Mouse (Mus musculus) urinary bladder, adult 18-20 months (tissue): ENCODE results near the gene Mmp20.

Source experiments
- DNase-seq, 2 experiments: peaks; one replicate each; pipeline ENCODE4 v3.0.0; 2022; ENCODE audit warnings: low spot score in 2 of 2, mixed read lengths in 2 of 2

Gene Mmp20

DNA sequence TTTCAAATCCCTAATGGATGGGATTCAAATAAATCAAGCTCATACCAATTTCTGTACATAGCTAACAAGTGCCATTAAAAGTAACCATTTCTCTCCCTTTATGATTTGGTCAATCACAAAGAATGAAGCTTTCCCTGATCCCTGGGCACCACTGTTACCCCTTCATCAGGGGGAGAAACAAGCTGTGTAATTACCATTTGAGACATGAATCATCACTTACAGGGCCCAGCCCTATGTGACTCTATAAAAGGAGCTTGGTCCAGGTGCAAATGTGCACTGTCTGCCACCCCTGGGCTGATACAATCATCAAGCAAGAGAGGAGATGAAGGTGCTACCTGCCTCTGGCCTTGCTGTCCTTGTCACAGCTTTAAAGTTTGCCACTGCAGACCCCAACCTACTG lies at the start of gene Mmp20:
Gene Mmp20, plus strand, starts transcription at position 301 of the 400 bp plus-strand sequence.
- no peak for DNase-seq

DNA sequence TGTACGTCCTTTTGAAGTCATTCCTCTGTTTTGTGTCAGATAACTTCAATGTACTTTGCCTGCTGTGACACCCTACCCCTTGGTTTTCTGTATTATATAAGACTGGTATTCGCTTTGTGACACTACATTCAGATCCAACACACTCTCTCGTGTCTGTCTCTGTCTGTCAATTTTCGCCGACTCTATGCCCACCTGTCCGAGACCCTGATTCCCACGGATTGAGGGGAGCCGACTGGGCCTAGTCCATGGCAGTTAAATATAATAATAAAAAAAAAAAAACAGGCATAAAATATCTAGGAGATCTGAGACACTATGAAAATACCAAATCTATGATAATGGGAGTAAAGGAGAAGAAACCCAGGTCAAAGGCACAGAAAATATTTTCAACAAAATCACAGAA lies 38.0 kb upstream of the Mmp20 start:
- DNase-seq: no peak

DNA sequence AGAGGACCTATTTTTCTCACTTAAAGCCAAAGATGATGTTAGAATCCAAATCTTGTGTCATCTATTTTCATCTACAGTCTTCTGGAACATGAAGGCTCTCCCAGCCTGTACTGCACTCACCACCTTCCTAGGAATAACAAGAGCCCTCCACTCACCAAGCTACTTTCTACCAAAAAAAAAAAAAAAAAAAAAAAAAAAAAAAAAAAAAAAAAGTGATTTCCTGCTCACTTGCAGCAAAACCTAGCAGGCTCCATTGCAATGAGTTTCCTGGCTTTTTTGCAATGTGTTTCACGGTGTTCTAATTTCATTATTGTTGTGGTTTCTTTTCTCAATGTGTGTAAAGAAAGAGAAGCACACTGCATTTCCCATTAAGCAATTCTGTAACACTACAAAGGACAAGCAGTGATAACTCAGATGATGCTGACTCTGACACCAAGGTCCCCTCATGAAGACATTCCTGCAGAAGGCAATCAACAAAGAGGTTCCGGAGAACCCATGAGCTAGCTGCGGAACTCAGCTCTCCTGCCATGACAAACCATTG lies 34.7 kb upstream of the Mmp20 start:
- no peak for DNase-seq

DNA sequence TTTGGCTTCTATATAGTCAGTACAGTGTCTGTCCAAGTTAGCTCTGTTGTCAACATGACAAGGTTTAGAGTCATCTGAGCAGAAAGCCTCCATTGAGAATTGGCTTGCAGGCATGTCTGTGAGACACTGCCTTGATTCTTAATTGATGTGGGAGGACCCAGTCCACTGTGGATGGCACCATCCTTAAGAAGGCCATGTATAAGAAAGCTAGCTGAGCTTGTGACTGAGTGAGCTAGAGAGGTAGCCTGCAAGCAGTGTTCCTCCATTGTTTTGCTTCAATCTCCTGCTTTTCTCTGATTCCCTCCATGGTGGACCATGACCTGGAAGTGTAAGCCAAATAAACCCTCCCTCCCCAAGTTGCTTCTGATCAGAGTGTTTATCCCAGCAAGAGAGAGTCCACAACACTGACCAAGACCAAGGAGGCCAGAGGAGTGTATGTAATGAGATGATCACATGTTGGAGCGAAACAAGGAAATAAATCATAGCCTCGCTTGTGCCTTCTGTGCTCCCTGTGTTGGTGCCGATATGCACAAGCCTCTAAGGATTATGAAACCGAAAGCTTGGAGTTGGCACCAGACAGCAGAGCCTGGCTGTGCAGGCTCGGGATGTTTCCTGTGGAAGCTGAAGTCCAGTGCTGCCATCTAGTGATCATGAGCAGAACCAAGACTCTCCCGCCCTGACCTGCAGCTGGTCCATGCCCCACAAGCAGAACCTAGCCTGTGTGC lies 33.1 kb upstream of the Mmp20 start:
- DNase-seq: peak; percentile 31 to 78

DNA sequence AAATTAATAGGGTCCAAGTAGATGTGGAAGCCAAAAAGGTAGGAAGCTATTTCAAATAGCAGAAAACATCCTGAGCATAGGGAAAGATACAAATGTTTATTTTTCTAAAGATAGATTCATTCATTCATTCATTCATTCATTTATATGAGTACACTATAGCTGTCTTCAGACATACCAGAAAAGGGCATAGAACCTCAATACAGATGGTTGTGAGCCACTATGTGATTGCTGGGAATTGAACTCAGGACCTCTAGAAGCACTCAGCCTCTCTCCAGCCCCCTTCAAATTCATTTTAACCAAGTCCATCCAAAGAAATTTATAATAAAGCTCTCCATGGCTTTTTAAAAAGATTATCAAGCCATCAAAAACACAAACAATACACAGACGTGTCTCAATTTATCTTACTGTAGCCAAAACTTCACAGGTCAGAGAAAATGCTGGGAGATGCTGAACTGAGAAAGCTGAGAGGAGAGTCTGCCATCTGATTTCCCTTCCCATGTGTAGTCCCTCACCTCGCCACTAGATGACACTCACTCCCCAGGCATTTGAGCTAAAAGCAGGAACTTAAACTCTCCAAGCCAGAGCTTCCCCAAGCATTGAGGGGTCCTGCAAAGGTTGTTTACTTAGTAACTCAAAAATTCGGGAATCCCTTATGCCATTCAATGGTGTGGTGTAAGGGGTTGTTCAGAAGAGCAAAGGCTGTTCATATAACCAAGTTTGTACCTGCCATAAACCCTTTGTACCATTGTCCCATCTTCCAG lies 24.9 kb upstream of the Mmp20 start:
- peak; percentile 24 to 57 for DNase-seq

DNA sequence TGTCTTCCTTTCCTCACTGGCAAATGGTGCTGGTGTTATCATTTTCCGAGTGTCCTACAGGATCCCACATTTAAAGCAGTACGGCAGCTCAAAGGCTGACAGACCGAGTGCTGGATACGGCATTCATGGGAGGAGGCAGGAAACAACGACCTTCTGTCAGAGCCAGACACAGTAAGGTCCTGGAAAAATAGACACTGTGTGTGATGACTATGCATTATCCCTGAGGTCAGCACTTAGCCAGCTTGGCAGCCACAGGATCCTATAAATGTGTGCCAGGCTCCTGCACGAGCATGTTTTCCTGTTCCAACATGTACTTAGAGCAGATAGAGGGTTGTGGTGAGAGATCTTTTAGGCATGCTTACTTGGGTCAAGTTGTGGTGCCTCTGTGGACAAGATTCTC lies 24.0 kb upstream of the Mmp20 start:
- DNase-seq: no peak

DNA sequence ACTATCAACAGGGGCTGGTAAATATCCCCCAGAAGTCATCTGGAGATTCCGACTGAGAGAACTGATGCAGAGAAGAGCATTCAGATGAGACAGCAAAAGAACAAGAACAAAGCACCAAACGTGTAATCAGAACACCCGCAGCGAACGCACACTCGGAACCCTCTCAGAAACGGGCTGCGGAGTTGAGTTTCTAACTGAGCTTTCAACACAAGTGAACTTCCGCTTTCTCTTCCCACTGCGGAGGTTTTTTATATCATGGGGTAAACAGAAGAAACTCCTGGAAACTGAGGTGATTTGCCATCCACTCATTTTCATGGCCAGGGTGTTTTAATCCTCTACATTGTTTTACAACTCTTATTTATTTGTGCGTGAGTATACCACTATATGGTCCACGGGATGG lies 22.4 kb upstream of the Mmp20 start:
- no peak for DNase-seq

DNA sequence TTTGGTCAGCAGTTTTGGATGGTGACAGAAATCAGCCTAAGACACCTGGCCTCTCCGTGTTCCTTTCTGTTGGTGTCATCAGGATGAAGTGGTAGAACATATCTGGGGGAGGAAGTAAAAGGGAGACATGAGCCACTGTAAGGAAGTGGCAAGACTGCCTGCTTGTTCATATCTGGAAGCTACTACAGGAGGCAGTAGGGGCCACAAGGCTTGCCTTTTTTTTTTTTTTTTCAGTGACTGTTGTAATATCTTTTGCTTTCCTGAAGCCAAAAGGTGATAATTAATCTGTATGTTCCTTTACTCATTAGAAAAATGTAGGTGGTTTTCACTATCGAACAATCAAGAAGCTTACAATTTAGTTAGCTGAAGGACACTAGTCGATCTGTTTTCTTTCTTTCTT lies 5.4 kb upstream of the Mmp20 start:
- no peak for DNase-seq

DNA sequence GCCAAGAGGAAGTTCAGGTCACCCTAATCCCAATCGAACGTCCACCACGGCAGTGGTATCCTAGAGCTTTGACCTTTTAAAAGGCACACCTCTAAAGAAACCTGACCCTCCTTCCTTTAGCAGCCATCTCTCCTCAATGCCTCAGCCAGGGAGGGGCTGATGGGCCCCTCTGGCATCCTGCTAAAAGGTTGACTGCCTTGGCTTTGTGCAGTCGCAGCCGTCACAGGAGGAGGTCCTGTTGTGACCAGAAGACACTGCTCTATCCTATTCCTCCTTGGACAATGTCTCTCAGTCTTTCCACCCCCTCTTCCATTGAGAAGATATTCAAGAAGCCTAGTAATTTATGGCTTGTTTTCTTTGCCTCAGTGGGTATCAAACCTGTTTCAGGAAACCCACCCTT lies 5.9 kb downstream of the Mmp20 start:
- DNase-seq: no peak

DNA sequence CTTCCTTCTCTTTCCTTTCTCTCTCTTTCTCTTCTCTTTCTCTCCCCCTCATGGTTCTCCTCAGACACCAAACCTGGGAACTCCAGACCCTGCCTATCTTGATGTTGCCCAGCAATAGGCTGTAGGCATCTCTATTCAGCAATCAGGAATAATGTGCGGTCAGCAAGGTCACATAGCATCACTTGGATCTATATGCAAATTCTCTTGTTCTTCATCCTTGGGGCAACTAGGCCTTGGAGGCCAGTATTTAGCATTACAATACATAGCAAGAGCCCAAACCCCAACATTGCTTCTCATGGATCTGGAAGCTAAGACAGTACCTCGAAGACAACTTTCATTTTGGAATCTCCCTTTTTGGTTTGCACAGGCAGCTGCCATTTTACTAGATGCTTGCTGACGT lies 19.9 kb downstream of the Mmp20 start:
- DNase-seq: no peak

DNA sequence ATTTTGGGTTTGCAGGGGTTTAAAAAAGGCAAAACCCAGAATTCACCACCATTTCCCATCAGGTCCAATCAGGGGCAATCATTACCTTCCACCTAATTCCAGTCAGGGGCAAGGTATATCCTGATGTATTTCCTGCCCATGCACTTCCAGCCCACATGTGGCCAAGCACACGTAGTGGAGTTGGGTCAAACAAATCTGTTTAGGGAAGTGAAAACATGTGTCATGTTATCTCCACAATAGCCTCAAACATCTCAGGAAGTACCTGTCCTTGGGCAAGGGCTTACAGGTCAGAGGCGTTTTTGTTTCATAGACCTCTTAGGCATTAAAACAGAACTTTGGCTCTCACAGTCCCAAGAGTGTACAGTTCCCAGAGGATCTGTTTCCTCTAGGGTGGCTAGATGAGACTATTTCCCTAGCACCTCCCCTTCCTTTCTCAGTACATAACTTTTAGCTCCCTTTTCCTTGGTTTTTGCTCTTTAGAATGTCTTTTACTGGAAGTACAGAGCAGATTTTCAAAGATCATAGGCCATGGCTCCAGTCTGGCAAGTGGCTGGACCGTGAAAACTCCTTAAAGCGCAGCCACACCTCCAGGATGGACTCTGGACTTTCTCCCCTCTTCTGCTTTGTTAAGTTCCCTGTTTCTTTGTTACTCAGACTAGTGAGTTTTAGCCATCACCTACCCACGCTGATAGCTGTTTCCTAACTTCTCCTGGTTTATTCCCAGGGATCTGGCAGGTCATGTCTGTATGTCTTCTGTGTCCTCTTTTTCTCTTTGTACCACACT lies 22.6 kb downstream of the Mmp20 start:
- DNase-seq: no peak

DNA sequence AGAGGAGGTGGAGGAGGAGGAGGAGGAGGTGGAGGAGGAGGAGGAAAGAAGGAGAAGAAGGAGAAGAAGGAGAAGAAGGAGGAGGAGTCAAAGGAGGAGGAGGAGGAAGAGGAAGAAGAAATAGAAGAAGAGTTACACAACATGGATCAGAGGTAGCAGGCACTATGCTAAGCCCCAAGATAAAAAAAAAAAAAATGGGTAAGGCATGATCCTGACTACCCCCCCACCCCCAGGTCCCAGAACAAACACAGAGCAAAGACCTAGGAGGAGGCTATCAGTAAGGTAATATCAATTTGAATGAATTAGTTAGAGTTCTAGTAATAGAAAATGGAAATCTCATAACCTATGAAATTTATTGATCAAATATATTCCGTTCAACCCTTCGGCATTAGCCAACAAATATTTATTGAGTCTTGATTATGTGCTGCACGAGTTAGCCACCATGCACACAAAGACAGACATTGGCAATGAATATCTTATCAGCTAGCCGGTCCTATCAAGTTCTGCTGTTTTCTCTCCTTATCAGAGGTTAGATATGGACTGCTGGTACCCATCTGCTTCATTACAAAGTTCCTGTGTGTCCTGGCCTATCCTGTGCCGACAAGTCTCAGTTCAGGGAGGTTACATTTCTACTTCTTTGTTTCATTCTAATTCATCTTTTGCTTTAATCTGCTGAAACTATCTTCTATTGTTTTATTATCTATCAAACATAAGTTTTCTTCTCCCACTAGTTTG lies 24.5 kb downstream of the Mmp20 start:
- no peak for DNase-seq

DNA sequence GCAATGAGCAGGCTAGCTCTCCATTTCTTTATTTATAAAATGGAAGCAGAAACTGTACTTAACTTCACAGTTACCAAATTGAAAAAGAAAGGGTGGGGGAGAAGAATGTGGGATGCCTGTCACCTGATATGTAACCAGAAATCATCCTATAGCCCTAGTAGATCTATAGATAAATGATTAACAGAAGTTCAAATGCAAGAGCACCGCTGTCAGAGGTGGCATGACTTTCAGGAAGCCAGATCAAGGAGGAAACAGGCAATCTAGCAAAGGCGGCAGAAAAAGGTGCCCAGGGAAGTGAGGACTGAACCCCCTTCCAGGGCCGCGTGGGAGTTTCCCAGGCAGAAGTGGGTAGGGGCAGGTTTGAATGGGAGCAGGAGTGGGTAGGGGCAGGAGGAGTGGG lies 29.9 kb downstream of the Mmp20 start:
- no peak for DNase-seq

DNA sequence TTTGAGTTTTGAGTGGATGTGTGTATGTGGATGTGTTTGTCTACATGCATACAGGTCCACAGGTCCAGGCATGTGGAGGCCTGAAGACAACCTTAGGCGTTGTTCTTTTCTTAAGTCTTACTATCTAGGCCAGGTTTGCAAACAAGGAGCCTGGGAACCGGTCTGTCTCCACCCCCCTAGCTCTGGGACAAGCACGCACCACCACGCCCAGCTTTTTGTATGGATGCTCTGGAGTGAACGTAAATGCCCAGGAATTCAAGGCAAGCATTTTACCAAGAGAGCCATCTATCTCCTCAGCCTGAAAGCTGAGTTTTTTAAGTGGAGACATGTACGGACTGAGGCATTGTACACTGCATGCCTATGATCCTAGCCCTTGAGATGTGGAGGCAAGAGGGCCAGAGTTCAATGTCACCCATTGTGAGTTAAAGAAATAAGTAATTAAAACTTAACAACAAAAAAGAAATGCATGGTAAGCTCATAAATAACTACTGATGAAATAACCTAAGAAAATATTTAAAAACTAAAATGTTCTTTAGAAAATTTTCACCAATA lies 31.5 kb downstream of the Mmp20 start:
- DNase-seq: no peak

DNA sequence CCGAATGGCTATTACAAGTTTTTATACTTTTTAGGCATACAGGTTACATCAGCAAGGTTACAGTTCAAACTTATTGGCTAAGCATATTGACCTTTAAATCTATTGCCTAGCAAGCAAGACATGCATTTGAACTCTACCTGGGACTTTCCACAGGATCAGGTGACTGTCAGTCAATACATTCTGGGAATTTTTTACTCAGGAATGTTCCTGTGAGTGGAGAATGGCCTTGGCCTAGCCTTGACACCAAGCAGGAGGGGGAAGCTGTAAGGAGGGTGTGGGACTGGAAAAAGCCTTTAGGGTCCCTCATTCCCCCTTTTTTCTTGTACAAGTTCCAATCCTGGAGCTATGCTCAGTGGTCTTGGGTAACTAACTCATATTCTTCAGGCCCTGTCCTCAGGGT lies 33.3 kb downstream of the Mmp20 start:
- DNase-seq: no peak

DNA sequence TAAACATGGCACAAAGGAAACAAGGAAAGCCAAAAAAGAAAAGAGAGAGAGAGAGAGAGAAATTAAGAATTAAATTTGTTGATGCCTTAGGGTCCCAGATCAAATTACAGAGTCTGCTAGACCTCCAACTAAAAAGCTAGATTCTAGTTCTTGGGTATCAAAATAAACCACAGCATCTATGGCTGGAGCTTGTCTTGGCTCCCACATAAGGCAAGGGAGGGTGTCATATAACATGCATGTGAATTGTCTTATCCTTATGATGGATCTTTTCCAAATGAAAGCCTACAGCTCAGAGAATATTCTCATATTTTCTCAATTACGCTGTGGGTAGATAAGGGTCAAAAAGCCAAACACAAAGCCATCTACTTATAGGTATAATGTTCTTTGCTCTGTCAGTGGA lies 41.6 kb downstream of the Mmp20 start:
- DNase-seq: no peak

DNA sequence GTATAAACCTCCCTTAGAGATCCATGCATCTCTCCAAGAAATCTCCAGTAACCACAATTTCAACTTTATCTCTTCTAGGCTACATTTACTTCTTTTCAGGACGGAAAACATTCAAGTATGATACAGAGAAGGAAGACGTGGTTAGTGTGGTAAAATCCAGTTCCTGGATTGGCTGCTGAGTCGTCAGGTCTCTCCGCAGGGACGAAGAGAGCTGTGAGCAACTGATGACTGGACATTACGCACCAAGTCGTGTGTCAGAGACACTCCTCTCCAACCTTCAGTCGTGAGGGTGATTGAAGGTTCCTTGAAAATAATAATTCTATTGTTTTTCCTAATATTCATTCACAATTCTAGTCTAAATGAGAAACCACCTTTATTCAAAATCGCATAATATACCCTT lies 45.0 kb downstream of the Mmp20 start:
- no peak for DNase-seq

DNA sequence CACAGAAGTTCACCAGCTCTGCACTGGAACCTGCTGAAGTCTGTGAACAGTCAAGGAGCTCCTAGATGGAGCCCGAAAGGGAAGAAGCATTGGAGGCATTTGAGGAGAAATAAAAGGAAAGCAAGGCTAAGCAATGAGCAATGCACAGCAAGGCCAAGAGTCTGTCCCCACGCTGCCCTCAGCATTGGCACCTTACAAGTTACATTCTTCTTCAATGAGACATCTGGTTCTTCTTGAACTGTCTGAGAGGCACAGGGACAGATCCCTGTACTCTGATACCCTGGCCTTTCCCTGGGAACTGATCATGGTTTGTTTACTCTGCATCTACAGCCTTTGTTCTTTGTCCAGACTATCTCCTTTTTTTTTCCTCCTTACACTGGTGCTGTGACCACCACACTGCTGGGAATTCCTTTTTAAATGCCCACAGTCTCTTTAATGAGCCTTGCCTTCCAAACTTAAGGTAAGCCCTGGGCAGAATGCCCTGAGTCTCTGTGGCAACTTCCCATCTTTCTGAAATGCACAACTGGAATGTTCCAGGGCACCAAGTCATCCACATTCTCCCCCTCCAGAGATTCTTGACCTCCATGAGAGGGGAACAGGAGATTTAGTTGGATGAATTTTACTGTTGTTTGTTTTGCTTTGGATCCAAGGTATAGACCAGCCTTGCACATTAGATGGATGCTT lies 50.3 kb downstream of the Mmp20 start:
- no peak for DNase-seq

DNA sequence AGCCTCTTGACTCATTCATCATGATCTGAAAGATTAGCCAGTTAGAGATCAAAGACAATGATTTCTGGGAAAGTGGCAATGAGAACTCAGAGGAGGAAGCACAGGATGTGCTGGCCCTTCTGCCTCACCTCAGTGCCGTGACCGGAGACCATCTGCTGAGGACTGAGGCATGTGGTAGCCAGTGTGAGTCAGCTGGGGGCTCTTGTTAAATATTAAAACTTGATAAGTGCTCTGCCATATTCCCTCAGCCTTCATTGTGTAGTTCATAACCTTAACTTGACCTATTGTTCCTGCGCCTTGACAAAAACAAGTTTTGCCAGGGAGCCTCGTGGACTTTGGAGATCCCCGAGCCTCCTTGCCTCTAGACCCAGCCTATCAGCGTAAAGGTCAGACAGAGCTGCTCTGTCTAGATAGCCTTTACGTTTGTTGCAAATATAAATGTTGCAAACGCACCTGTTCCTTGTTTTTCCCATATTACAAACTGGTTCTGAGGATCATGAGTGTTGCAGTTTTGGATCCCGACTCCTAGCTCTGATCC lies 54.1 kb downstream of the Mmp20 start:
- DNase-seq: no peak

DNA sequence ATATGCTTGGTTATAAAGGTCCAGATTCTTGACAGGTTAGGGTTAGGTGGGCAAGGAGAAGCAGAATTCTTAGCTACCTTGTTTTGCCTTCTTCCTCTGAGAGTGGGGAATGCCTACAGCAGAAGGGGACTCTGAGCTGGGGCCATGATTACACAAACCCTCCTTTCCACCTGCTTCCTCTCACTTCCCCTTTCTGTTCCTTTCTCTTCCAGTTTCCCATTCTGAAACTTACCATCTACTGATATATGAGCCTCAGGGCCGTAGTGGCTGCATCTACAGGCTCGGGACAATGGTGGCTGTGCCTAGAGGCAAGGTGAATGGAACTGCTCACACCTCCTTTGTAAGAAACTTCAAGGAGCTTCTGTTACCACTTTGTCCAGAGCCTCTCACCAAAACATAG lies 58.0 kb downstream of the Mmp20 start:
- no peak for DNase-seq

DNA sequence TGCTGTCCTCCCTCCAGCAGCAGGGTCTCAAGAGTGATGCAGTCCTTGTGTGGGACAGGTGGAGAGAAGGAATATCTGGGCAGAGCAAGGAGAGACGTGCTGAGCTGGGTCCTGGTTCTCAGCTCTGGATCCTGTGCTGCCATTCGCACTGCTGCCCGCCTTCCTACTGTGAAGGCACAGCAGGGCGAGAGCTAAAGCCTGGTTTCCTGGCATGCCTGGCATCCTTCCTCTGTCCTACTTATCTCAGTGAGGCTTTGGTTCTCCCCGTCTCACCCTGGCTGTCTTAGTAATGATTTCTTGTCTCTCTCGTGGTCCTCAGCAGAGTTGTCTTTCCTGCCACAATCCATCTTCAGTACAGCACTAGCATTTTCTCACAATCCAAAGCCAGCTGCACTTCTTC lies 61.8 kb downstream of the Mmp20 start:
- no peak for DNase-seq
